Mouse (Mus musculus) left cerebral cortex, adult 8-10 months (tissue): ENCODE data around the gene Polr3gl. TPM values are rescaled to one million over a fixed set of nuclear protein-coding genes. Genes with fewer than 3 reads are reported as not detected.

Experiments used
- DNase-seq, 2 experiments: peaks; one replicate each; pipeline ENCODE4 v3.0.0; 2022; ENCODE audit warnings: low spot score in 2 of 2
- total RNA-seq, 4 experiments: library from RNA; stranded (reverse); gene quantifications; 2 replicates each; pipeline ENCODE4 v1.2.4; 2022

Polr3gl gene
- total RNA-seq, 4 experiments from 2014 or later: 22.8 to 26.6 (median 24.3) TPM

GRCm38 (mm10) chr3:96598156-96599068 is 4.4 kb upstream of the Polr3gl start:
- peak; percentile 49 to 51 for DNase-seq

GRCm38 (mm10) chr3:96597435-96597891 is 3.5 kb upstream of the Polr3gl start:
- peak in 1 of 2 experiments; percentile 48 for DNase-seq

GRCm38 (mm10) chr3:96596855-96597254 is 2.9 kb upstream of the Polr3gl start:
- peak in 1 of 2 experiments; percentile 57 for DNase-seq

GRCm38 (mm10) chr3:96596228-96596707 is 2.3 kb upstream of the Polr3gl start, which contains the start of gene Ankrd34a:
Gene Ankrd34a, plus strand, starts transcription at chr3:96596636.
- peak; percentile 64 to 85 for DNase-seq

GRCm38 (mm10) chr3:96595661-96596060 is 1.7 kb upstream of the Polr3gl start:
- DNase-seq: peak; percentile 33 to 68

GRCm38 (mm10) chr3:96594851-96595250 is 870 bp upstream of the Polr3gl start:
- no peak for DNase-seq

- DNase-seq: no peak
Measured at GRCm38 (mm10) chr3:96593374-96593773, 607 bp downstream of the Polr3gl start.

GRCm38 (mm10) chr3:96590657-96591056 is 3.3 kb downstream of the Polr3gl start:
- no peak for DNase-seq

GRCm38 (mm10) chr3:96583386-96583785 is 10.6 kb downstream of the Polr3gl start:
- no peak for DNase-seq

- DNase-seq: no peak
Measured at GRCm38 (mm10) chr3:96581771-96582515, 12.0 kb downstream of the Polr3gl start.

GRCm38 (mm10) chr3:96581141-96581540 is 12.8 kb downstream of the Polr3gl start:
- no peak for DNase-seq

- DNase-seq: peak; percentile 83 to 84
Measured at GRCm38 (mm10) chr3:96579885-96580454, 14.0 kb downstream of the Polr3gl start.

- DNase-seq: no peak
Measured at GRCm38 (mm10) chr3:96579239-96579750, 14.7 kb downstream of the Polr3gl start.

GRCm38 (mm10) chr3:96578561-96579238 is 15.3 kb downstream of the Polr3gl start:
- DNase-seq: no peak

GRCm38 (mm10) chr3:96577566-96577965 is 16.4 kb downstream of the Polr3gl start:
- no peak for DNase-seq

- peak; percentile 65 to 96 for DNase-seq
Measured at GRCm38 (mm10) chr3:96576690-96577541, 17.1 kb downstream of the Polr3gl start, which contains the start of gene Gm16253. Gene Gm16253, plus strand, starts transcription at chr3:96576984.

- no peak for DNase-seq
Measured at GRCm38 (mm10) chr3:96576005-96576658, 17.8 kb downstream of the Polr3gl start.

- no peak for DNase-seq
Measured at GRCm38 (mm10) chr3:96575272-96575984, 18.6 kb downstream of the Polr3gl start.
